Mouse (Mus musculus) lung, postnatal 0 days (tissue): ENCODE measurements at regions not wholly inside any gene's neighbourhood (a gene's known extent, or its start where the extent isn't known, plus 50 kb on each side); places are given as distances from the start of the nearest gene placed in this dataset.

ENCODE experiments used
- CTCF ChIP-seq: IDR thresholded peaks from 2 replicates; pipeline ENCODE4 v1.5.1; 2016; ENCODE audit warnings: antibody characterized with exemption, mild to moderate bottlenecking
- EP300 ChIP-seq: IDR thresholded peaks from 2 replicates; pipeline ENCODE4 v1.6.1; 2016; ENCODE audit warnings: antibody characterized with exemption, mild to moderate bottlenecking, control low read depth

DNA sequence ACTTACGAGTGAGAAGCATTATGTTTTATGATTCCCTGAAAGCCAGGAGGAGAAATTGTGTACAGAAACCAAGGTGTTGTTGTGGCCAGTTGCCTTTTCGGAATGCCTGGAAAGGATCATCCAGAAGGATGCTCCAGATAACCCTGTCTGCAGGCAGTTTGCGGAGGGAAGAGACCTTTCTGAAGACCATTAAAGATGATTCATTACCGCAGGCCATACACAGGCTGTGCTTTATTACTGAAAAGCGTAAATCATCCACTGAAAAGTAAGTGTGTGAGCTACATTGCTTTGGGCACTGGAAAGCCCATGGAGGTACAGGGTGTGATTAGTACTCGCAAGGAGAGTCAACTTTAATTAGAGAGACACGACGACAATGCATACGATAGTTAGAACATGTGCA, 191.7 kb upstream of the Jag1 start:
- TF ChIP-seq CTCF (no peak), EP300 (no peak)
